Mouse (Mus musculus) kidney, postnatal 14 days (tissue): Measurements from ENCODE around the gene Nol9.

Source experiments
- DNase-seq: peaks from one replicate; pipeline ENCODE4 v3.0.0; 2022; ENCODE audit warnings: mixed read lengths

Gene Nol9

GRCm38 (mm10) chr4:152038985-152039830 is at the start of gene Nol9:
Gene Nol9, plus strand, starts transcription at chr4:152039321.
- DNase-seq: peak; percentile 94

DNA sequence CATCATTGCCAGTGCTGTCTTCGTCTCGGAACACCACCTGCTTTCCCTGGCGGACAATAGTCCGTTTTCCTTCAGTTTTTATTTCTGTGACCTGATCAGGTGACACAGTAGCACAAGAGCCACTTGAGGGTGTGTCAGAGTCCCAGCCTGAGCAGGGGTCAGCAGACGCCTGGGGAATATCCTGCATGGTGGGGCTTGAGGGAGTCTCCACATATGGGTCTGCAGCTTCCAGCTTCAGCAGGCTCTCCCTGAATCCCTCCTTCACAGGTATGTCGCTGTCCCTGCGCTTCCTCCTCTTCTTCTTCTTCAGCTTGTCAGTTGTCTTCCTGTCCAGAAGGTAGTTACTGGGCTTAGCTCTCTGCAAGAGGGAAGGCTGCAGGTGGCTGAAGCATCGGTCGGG is 47.0 kb upstream of the Nol9 start:
- DNase-seq: no peak

GRCm38 (mm10) chr4:151993035-151993434 is 46.1 kb upstream of the Nol9 start:
- no peak for DNase-seq

DNA sequence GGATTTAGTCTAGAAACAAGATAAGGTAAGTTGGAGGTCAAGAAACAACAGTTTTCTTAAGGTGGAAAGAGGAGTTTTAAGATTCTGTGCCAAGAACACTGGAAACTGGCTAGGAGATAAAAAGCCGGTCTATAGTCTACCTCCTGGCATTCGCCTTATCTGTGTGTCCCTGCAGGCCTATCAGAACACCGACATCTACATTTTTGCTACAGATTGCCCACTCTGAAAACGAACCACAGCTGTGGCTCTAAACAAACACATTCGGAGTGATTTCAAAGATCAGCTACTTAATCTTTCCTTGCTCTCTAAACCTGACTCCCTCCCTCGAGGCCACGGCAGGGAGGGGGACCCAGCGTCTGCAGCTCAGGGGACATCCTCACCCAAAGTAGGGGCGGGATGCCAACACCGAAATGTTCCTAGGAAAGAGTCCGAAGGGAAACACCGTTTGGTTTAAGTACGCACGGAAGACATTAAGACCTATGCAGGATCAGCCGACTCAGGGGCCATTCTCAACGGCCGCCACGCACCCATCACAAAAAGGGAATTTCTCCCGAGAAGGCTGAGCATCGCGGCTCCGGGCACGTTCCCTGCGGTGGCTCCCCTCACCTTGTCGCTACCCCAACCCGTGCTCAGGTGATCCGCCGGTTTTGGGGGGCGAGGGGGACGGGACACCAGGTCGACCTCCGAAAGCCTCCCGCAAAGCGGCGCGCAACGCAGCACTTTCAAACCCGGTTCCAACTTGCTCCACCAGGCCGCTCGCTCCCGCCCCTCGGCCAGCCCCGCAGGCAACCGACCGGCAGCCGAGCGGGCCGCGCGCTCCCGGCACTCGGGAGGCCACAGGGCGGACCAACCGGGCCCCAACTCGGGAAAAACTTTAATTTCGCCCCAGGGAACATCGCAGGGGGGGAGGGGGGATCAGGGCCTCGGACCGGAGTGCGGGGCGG is 44.6 kb upstream of the Nol9 start:
- DNase-seq: peak; percentile 57

GRCm38 (mm10) chr4:151995371-151996172 is 43.5 kb upstream of the Nol9 start:
- DNase-seq: peak; percentile 45

DNA sequence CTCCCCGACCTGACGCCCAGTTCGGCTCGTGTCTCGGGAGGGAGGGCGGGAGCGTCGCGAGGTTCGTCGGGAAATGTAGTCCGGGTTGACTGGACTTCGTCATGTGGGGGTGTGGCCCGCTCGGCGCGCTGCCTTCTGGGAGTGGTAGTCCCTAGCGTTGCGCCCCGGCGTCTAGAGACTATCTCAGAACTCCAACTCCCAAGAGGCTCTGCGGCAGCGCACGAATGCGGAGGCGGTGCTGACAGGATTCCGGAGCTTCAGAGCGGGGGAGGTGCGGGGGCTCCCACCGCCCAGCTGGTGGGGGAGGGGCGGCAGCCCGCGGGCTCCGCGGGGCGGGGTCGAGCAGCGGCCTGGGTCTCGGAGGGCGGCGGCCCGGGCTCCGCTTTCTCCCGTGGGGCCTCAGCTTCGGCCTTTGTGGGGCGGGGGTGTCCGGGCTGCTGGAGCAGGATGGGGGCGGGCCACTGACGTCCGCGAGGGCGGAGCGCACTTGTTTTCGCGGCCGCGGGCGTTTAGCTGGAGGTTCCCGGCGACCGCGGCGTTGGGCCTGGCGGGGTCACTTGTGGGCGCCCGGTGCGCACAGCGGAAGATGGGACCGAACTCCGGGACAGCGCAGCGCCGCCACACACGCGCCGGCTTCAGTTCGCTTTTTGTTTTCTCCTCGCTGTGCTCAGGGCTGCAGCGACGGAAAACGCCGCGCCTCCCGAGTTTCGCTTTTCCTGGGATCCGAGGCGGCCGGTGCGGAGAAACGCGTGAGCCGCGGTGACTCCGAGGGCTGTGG is 42.8 kb upstream of the Nol9 start, which contains the start of gene Phf13:
Gene Phf13 (minus strand): TSS at position 86 of the 778 bp plus-strand sequence.
- peak; percentile 100 for DNase-seq

GRCm38 (mm10) chr4:151996951-151997222 is 42.2 kb upstream of the Nol9 start:
- DNase-seq: no peak

DNA sequence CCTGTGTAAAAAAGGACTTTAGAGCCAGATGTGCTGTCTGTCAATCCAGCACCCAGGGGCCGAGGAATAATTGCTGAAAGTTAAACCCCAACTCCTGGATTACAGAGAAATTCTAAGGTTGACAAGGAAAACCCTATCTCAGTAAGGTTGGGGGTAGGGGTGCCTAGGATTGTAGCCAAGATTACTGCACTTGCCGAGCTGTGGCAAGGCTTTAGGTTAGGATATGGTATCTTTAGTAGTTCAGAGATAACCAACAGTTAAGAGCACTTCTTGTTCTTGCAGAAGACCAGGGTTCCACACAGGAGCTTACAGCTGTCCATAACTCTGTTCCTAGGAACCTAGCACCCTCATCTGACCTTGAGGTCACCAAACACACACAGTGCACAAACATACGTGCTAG is 41.4 kb upstream of the Nol9 start:
- DNase-seq: no peak

DNA sequence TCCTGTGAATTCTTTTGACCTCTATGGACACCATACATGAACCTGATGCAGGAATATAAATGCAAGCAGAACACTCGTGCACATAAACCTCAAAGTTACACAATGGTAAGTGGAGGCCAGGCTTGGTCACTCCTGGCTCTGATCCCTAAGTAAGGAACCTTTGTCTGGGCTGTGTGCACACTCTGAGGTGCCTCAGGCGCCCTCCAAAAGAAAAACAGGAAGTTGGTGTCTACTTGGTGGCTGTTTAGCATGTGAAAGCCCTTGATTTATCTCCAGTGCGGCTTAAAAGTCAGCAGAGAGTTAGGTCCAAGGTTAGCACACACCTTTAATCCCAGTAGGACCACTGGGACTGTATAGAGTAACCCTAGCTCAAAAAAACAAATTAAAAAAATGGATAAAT is 39.6 kb upstream of the Nol9 start:
- DNase-seq: no peak

DNA sequence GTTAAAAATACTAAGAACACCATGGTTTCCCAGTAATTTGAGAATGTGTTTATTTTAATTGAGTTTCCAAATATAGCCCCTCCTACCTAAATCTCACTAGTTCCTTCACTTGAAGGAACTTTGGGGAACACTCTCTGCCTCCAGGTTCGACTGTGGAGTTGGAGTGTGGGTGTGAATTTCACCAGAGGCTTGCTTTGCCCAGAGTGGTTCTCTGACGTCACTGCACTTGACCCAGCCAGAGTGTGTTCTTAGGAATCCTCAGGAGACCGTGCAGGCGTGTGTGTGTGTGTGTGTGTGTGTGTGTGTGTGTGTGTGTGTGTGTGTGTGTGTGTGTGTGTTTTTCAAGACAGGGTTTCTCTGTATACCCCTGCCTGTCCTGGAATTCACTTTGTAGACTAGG is 38.2 kb upstream of the Nol9 start:
- DNase-seq: no peak

- DNase-seq: no peak
These were observed 37.8 kb upstream of the Nol9 start for GRCm38 (mm10) chr4:152001335-152001734.

- no peak for DNase-seq
These were observed 37.1 kb upstream of the Nol9 start for GRCm38 (mm10) chr4:152002063-152002462.

GRCm38 (mm10) chr4:152006137-152006536 is 33.0 kb upstream of the Nol9 start:
- DNase-seq: no peak

GRCm38 (mm10) chr4:152006812-152007211 is 32.3 kb upstream of the Nol9 start:
- DNase-seq: no peak

GRCm38 (mm10) chr4:152007481-152008147 is 31.5 kb upstream of the Nol9 start:
- peak; percentile 70 for DNase-seq

- peak; percentile 47 for DNase-seq
These were observed 31.0 kb upstream of the Nol9 start for GRCm38 (mm10) chr4:152008148-152008500.

GRCm38 (mm10) chr4:152008622-152009075 is 30.5 kb upstream of the Nol9 start, which contains the start of gene Klhl21:
Gene Klhl21, plus strand, starts transcription at chr4:152008803.
- DNase-seq: peak; percentile 97

DNA sequence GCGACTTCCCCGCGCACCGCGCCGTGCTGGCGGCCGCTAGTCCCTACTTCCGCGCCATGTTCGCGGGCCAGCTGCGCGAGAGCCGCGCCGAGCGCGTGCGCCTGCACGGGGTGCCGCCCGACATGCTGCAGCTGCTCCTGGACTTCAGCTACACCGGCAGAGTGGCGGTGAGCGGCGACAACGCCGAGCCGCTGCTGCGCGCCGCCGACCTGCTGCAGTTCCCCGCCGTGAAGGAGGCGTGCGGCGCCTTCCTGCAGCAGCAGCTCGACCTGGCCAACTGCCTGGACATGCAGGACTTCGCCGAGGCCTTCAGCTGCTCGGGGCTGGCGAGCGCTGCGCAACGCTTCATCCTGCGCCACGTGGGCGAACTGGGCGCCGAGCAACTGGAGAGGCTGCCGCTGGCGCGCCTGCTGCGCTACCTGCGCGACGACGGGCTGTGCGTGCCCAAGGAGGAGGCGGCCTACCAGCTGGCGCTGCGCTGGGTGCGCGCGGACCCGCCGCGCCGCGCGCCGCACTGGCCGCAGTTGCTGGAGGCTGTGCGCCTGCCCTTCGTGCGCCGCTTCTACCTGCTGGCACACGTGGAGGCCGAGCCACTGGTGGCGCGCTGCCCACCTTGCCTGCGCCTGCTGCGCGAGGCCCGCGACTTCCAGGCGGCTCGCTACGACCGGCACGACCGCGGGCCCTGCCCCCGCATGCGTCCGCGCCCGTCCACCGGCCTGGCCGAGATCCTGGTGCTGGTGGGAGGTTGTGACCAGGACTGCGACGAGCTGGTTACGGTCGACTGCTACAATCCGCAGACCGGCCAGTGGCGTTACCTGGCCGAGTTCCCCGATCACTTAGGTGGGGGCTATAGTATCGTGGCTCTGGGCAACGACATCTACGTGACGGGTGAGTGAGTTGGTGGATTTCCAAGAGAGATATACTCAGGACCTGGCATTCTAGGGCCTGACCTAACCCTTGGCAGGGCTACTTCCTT is 29.8 kb upstream of the Nol9 start:
- no peak for DNase-seq

- DNase-seq: peak; percentile 51
These were observed 28.9 kb upstream of the Nol9 start for GRCm38 (mm10) chr4:152010091-152010706.

GRCm38 (mm10) chr4:152010707-152011134 is 28.4 kb upstream of the Nol9 start:
- no peak for DNase-seq
